Mouse (Mus musculus): Measurements from ENCODE around the gene Rps6ka2. TPM values are rescaled to one million over a fixed set of nuclear protein-coding genes. Genes with fewer than 3 reads are reported as not detected.
"Not testable (repeated sequence)": the region's sequence is repeated elsewhere in the genome, so short reads cannot be mapped to it uniquely, and the experiment has no call there.

Gene Rps6ka2
- polyA plus RNA-seq, 1 experiment: 28.2 TPM

DNA sequence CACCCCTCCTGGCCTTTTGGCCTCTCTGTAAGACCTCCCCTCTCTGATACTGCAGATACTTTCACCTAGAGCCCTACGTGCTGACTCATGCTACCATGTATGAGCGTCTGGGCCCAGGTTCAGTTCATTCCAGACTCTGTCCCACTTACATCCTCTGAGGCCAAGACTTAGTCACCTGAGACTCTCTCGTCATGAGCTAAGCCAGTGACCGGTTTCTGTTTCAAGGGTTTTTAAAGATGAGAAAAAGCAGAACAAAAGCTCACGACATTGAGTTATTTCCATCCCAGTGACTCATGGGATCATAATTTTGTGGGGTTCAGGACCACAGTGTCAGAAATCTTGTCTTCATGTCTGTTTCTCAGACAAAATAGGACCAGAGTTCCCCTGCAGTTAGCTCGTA lies 149.9 kb downstream of the Rps6ka2 start:
- H3K36me3 ChIP-seq (ENCODE audit: control insufficient read depth, insufficient read depth); H3K4me3 ChIP-seq (ENCODE audit: insufficient read depth, poor library complexity, severe bottlenecking); H3K79me2 ChIP-seq (ENCODE audit: control insufficient read depth, insufficient read depth); H3K27me3 ChIP-seq (ENCODE audit: control insufficient read depth, insufficient read depth, insufficient read length); H3K79me3 ChIP-seq (ENCODE audit: low read depth); H3ac ChIP-seq (ENCODE audit: control insufficient read depth, insufficient read length, low read depth): not testable (repeated sequence)

DNA sequence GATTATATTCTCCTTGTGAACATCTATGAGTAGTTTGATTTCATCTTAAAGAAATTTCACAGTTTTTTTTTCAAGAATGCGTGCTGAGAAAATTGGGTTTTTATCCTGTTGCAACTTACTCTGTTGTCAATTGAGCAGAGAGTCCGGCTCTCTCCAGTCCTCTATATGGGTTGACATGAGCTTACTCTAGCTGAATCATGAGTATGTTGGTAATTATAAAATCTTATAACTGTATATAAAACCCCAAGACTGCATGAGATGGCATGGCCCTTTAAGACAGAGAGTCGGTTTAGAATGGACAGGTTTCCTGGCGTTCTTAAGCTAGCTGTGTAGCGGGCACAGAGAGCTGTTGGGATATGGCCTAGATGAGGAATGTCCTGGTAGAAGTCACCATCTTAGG lies 154.4 kb downstream of the Rps6ka2 start, which contains the start of gene Tcp10a:
Gene Tcp10a (plus strand): TSS at position 301 of the 400 bp plus-strand sequence.
- not testable (repeated sequence) for H3K4me3 ChIP-seq (ENCODE audit: insufficient read depth, poor library complexity, severe bottlenecking); H3K79me2 ChIP-seq (ENCODE audit: control insufficient read depth, insufficient read depth); H3K36me3 ChIP-seq (ENCODE audit: control insufficient read depth, insufficient read depth); H3K27me3 ChIP-seq (ENCODE audit: control insufficient read depth, insufficient read depth, insufficient read length); H3K79me3 ChIP-seq (ENCODE audit: low read depth); H3ac ChIP-seq (ENCODE audit: control insufficient read depth, insufficient read length, low read depth)

DNA sequence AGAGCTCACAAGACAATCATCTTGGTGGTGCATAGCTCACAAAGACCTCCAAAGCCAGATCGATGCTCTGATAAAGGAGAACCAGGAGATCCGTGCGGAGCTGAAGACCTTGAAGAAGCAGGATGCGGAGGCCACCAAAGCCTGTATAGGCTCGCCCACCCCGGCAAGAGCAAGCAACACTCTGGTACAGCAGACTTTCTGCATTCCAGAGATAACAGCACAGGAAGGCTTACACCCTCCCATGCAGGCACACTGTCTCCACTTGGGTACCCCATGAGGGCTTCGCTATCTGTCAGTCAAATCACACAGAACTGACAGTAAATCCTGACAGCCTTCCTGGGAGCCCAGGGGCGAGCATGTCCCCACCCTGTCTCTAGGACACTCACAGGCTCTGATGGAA lies 156.5 kb downstream of the Rps6ka2 start:
- not testable (repeated sequence) for H3K27me3 ChIP-seq (ENCODE audit: control insufficient read depth, insufficient read depth, insufficient read length); H3K79me3 ChIP-seq (ENCODE audit: low read depth); H3K79me2 ChIP-seq (ENCODE audit: control insufficient read depth, insufficient read depth); H3K36me3 ChIP-seq (ENCODE audit: control insufficient read depth, insufficient read depth); H3K4me3 ChIP-seq (ENCODE audit: insufficient read depth, poor library complexity, severe bottlenecking); H3ac ChIP-seq (ENCODE audit: control insufficient read depth, insufficient read length, low read depth)

DNA sequence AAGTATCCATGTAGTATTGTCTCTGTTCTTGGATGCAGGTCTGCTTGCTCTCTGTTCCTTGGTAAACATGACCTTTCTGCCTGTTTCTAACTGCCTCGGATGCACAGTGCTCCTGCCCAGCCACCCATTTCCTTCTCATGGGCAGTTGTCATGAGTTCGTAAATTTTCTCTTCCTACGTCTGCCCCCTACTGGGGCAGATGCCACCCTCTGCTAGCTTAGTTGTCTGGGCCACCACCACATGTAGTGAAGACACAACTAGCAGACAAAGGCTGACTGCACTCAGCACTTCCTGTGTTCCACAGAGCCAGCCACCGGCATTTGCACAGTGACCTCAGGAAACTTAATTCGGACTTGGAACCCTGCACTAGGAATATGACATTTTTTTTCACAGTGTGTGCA lies 162.8 kb downstream of the Rps6ka2 start:
- not testable (repeated sequence) for H3K79me3 ChIP-seq (ENCODE audit: low read depth); H3K36me3 ChIP-seq (ENCODE audit: control insufficient read depth, insufficient read depth); H3K27me3 ChIP-seq (ENCODE audit: control insufficient read depth, insufficient read depth, insufficient read length); H3ac ChIP-seq (ENCODE audit: control insufficient read depth, insufficient read length, low read depth); H3K4me3 ChIP-seq (ENCODE audit: insufficient read depth, poor library complexity, severe bottlenecking); H3K79me2 ChIP-seq (ENCODE audit: control insufficient read depth, insufficient read depth)

DNA sequence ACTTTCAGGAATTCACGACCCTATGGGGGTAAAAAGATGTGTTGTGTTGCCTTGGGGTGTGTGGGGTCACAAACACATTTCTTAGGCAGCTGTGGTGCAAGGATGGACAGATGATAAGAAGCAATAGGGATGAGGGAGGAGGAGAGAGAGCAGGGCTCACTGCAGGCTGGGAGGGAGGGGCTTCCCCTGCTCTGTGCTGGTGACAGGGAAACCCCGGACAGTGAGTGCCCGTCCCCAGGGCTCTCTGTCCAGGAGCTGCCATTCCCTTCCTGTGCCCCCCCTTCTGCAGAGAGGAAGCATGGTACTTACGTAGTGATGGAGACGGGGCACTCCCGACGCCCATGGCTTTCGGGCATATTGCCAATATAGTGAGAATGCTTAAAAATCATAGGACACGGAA lies 167.5 kb downstream of the Rps6ka2 start:
- not testable (repeated sequence) for H3K27me3 ChIP-seq (ENCODE audit: control insufficient read depth, insufficient read depth, insufficient read length); H3K36me3 ChIP-seq (ENCODE audit: control insufficient read depth, insufficient read depth); H3K79me3 ChIP-seq (ENCODE audit: low read depth); H3K4me3 ChIP-seq (ENCODE audit: insufficient read depth, poor library complexity, severe bottlenecking); H3K79me2 ChIP-seq (ENCODE audit: control insufficient read depth, insufficient read depth); H3ac ChIP-seq (ENCODE audit: control insufficient read depth, insufficient read length, low read depth)

DNA sequence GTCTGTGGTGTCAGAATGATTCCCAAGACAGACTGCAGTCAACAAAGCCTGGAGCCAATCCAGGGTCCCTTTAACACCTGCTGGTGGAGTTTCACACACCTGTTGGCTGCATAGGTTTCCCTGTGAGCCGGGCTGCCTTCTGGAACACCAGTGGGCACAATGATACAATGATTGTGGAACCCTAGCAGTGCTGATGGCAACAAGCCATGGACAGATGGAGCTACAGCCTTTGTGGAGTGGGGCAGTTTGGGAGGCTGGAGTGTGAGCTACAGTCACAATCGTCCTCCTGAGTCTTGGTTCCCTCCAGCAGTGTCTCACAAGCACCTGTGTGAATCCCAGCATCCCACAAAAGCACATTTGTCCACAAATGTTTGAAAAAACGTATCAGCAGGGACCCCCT lies 178.8 kb downstream of the Rps6ka2 start:
- not testable (repeated sequence) for H3K79me3 ChIP-seq (ENCODE audit: low read depth); H3K79me2 ChIP-seq (ENCODE audit: control insufficient read depth, insufficient read depth); H3K27me3 ChIP-seq (ENCODE audit: control insufficient read depth, insufficient read depth, insufficient read length); H3K36me3 ChIP-seq (ENCODE audit: control insufficient read depth, insufficient read depth); H3ac ChIP-seq (ENCODE audit: control insufficient read depth, insufficient read length, low read depth); H3K4me3 ChIP-seq (ENCODE audit: insufficient read depth, poor library complexity, severe bottlenecking)

DNA sequence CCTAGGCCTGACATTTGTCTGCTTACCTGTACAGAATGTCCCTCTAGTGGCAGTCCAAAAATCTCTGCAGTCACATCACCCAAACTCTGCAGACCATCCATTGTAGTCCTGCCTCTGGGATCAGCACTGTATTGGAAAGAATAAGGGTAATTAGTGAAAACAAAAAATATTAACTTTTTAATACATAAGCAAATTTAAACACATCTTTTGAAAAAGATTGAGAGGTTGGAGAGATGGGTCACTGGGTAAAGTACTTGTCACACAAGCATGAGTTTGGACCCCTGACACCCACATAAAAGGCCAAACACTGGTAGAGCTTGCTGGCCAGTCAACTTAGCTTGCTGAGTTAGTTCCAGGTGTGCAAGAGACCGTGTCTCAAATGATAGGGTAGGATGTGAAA lies 182.7 kb downstream of the Rps6ka2 start, which contains the start of gene Ttll2:
Gene Ttll2 (minus strand): TSS at position 101 of the 400 bp plus-strand sequence.
- H3K27me3 ChIP-seq (ENCODE audit: control insufficient read depth, insufficient read depth, insufficient read length); H3ac ChIP-seq (ENCODE audit: control insufficient read depth, insufficient read length, low read depth); H3K79me2 ChIP-seq (ENCODE audit: control insufficient read depth, insufficient read depth); H3K4me3 ChIP-seq (ENCODE audit: insufficient read depth, poor library complexity, severe bottlenecking); H3K36me3 ChIP-seq (ENCODE audit: control insufficient read depth, insufficient read depth); H3K79me3 ChIP-seq (ENCODE audit: low read depth): not testable (repeated sequence)

Other genes with a start within 250 kb of the Rps6ka2 start
- 11.5 TPM for gene Rsph3b, start 221.4 kb upstream of the Rps6ka2 start, polyA plus RNA-seq (2012; fragmentation: generic; extraction: Trizol)
- gene Tagap1, start 209.0 kb upstream of the Rps6ka2 start, polyA plus RNA-seq (2012; fragmentation: generic; extraction: Trizol): 6.4 TPM
- 81.9 TPM for gene Rnaset2b, start 199.5 kb upstream of the Rps6ka2 start, polyA plus RNA-seq (2012; fragmentation: generic; extraction: Trizol)
- gene Gm49721, start 191.2 kb upstream of the Rps6ka2 start, polyA plus RNA-seq (2012; fragmentation: generic; extraction: Trizol): not detected
- gene Gm1604a, start 144.5 kb upstream of the Rps6ka2 start, polyA plus RNA-seq (2012; fragmentation: generic; extraction: Trizol): not detected
- gene Tcp10a, start 154.5 kb downstream of the Rps6ka2 start, polyA plus RNA-seq (2012; fragmentation: generic; extraction: Trizol): not detected
- not detected for gene Ttll2, start 182.6 kb downstream of the Rps6ka2 start, polyA plus RNA-seq (2012; fragmentation: generic; extraction: Trizol)
- gene Gm49630, start 201.9 kb downstream of the Rps6ka2 start, polyA plus RNA-seq (2012; fragmentation: generic; extraction: Trizol): not detected
- gene Unc93a2, start 215.3 kb downstream of the Rps6ka2 start, polyA plus RNA-seq (2012; fragmentation: generic; extraction: Trizol): not detected

All from C2C12 (cell line).